ENCODE assay signal across 7 mouse cellular contexts in the genomic region with DNA sequence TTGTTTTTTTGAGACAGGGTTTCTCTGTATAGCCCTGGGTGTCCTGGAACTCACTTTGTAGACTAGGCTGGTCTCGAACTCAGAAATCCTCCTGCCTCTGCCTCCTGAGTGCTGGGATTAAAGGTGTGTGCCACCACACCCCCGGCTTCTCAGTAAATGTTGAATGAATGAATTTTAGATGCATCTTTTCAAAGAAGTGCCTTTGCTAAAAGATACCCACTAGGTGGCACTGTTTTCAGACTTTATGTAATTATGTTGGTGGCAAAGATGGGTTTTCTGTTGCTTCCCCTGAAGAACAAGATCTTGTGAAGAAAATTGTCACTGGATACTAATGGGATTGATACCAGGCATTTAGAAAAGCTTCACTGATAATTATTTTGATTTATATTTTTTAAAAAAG. TPM values are rescaled to one million over a fixed set of nuclear protein-coding genes. Genes with fewer than 3 reads are reported as not detected.
DNase-seq lines count a peak whose midpoint lies in the region; ATAC-seq and TF ChIP-seq lines count a peak whose summit lies in the region.
"Not testable (repeated sequence)": the region's sequence is repeated elsewhere in the genome, so short reads cannot be mapped to it uniquely, and the experiment has no call there.

No protein-coding gene starts in this region.

- H3K27me3 ChIP-seq in G1E (ENCODE audit: insufficient read depth, low read length); kidney, adult 2 months (replicated peaks; ENCODE audit: control insufficient read depth, insufficient read depth, low read length); lung, embryonic 14.5 days (ENCODE audit: insufficient read depth, low read length): not testable (repeated sequence)

- H3K4me1 ChIP-seq in G1E (ENCODE audit: insufficient read depth, low read depth, low read length) = peaks cover 15% of the 10 kb centered on the region
- peaks cover 25% of the 10 kb centered on the region for H3K4me1 ChIP-seq in bone marrow macrophage, adult 2 months (ENCODE audit: control insufficient read depth, insufficient read depth, low read length)
- H3K4me1 ChIP-seq in kidney, adult 2 months (ENCODE audit: control insufficient read depth, insufficient read depth, low read length); lung, embryonic 14.5 days (ENCODE audit: insufficient read depth): not testable (repeated sequence)

- H3K27ac ChIP-seq in bone marrow macrophage, adult 2 months (ENCODE audit: insufficient read depth, low read depth, low read length); kidney, adult 2 months (ENCODE audit: insufficient read depth, low read depth, low read length); lung, embryonic 14.5 days (ENCODE audit: low read depth): not testable (repeated sequence)

- TF ChIP-seq CTCF in G1E (IDR thresholded peaks at IDR 0.05; ENCODE audit: low read depth, low read length) = peak; percentile 41; the same call in 1 of the 2 replicates
- 0 out of 2 replicates have a peak, but pooled peaks have one; percentile 10 for TF ChIP-seq CTCF in bone marrow macrophage, adult 2 months (IDR thresholded peaks at IDR 0.05; ENCODE audit: low read depth, low read length)
- TF ChIP-seq CTCF in kidney, adult 2 months (conservative IDR thresholded peaks at IDR 0.05; ENCODE audit: insufficient read depth, insufficient read length, low read depth, low read length) = 0 out of 2 replicates have a peak, but pooled peaks have one; percentile 14
- TF ChIP-seq CTCF in lung, embryonic 14.5 days (IDR thresholded peaks at IDR 0.05; ENCODE audit: low read depth) = peak; percentile 52

- peak; percentile 21 for DNase-seq in G1E (ENCODE audit: low spot score)
- peak; percentile 64 for DNase-seq in embryo, embryonic 10 days (ENCODE audit: low spot score)
- DNase-seq in heart, adult 11 months = peak; percentile 61
- peak; percentile 34 for DNase-seq in kidney, adult 2 months
- peak; percentile 83 for DNase-seq in lung, embryonic 14.5 days
- DNase-seq in retina, postnatal 1 day = peak; percentile 64

- not testable (repeated sequence) for H3K9ac ChIP-seq in lung, embryonic 14.5 days

- TF ChIP-seq POLR2A in bone marrow macrophage, adult 2 months (IDR thresholded peaks at IDR 0.05; ENCODE audit: borderline replicate concordance, low read depth, low read length); kidney, adult 2 months (IDR thresholded peaks at IDR 0.05; ENCODE audit: low read depth, low read length): not testable (repeated sequence)

- not testable (repeated sequence) for H3K4me3 ChIP-seq in G1E (ENCODE audit: low read depth, low read length); bone marrow macrophage, adult 2 months (ENCODE audit: insufficient read depth, low read length); kidney, adult 2 months (ENCODE audit: insufficient read depth, low read depth, low read length); lung, embryonic 14.5 days (ENCODE audit: low read depth, low read length)

- not testable (repeated sequence) for ATAC-seq in G1E (ENCODE audit: extremely low read depth, insufficient number of reproducible peaks, low FRiP score, poor library complexity, severe bottlenecking); lung, embryonic 14.5 days (ENCODE audit: insufficient read depth)

- H3K36me3 ChIP-seq in G1E (replicated peaks) = peaks cover 70% of the 10 kb centered on the region
- not testable (repeated sequence) for H3K36me3 ChIP-seq in kidney, adult 2 months (ENCODE audit: control insufficient read depth, insufficient read depth, low read length); lung, embryonic 14.5 days (ENCODE audit: insufficient read depth)

- WGBS in kidney, adult 2 months = 55% methylated on average over 2 of the region's 2 CpGs
- WGBS in lung, embryonic 14.5 days = 72% methylated on average over 2 of the region's 2 CpGs

- not testable (repeated sequence) for H3K9me3 ChIP-seq in G1E (replicated peaks); lung, embryonic 14.5 days (ENCODE audit: low read depth, low read length)

- H3K4me2 ChIP-seq in lung, embryonic 14.5 days = not testable (repeated sequence)

RNA-seq across cellular contexts. Expression of gene Rad51b, which starts 25.5 kb away (rescaled TPM):
- 45.5 and 47.7 TPM in 2 replicates for total RNA-seq in G1E (2014; fragmentation: Nextera tagmentation)
- 19.4 and 22.0 TPM in 2 replicates for total RNA-seq in G1E (2017)
- 1.2 and 1.6 TPM in 2 replicates for polyA plus RNA-seq in G1E (2012)
- 1.3 and 2.8 TPM in 2 replicates for polyA plus RNA-seq in bone marrow macrophage, adult 2 months (2012; ENCODE audit: insufficient read depth, insufficient read length, missing spikeins)
- polyA plus RNA-seq in kidney, adult 2 months (2012; rRNA removed) = 0.14 TPM in 2 replicates
- polyA plus RNA-seq in lung, embryonic 14.5 days (2014; fragmentation: Nextera tagmentation; extraction: Ambion mirVana) = 8.0 and 8.1 TPM in 2 replicates

RNA-seq across cellular contexts. Expression of gene Zfyve26, which starts 26.4 kb away (rescaled TPM):
- total RNA-seq in G1E (2014; fragmentation: Nextera tagmentation) (79.0 and 93.5 TPM in 2 replicates), G1E (2017) (45.6 and 52.3 TPM in 2 replicates)
- 5.7 and 9.6 TPM in 2 replicates for polyA plus RNA-seq in G1E (2012)
- 30.8 and 38.8 TPM in 2 replicates for polyA plus RNA-seq in bone marrow macrophage, adult 2 months (2012; ENCODE audit: insufficient read depth, insufficient read length, missing spikeins)
- 20.6 and 21.3 TPM in 2 replicates for polyA plus RNA-seq in kidney, adult 2 months (2012; rRNA removed)
- 12.8 and 16.5 TPM in 2 replicates for polyA plus RNA-seq in lung, embryonic 14.5 days (2014; fragmentation: Nextera tagmentation; extraction: Ambion mirVana)

Comparison
In these comparisons a context has a peak if more than half of its experiments do, and no peak if none do; other contexts are left out.
1. DNase-seq: peak in every context shown above with its lines; median percentile 83 in lung, embryonic 14.5 days; 64 in embryo, embryonic 10 days; 64 in retina, postnatal 1 day; 61 in heart, adult 11 months; 34 in kidney, adult 2 months; 21 in G1E.